Mouse (Mus musculus): Measurements from ENCODE around the gene Man1c1.
A peak's percentile ranks its signal among the peaks of the same experiment; 100 is the strongest.

The Man1c1 gene

GRCm38 (mm10) chr4:134673151-134673550 lies 30.9 kb downstream of the Man1c1 start:
- no peaks in the 10 kb centered on the region; the same call in 1 of the 2 replicates for H3K27me3 ChIP-seq (ENCODE audit: control insufficient read depth, insufficient read depth, low read length, poor library complexity, severe bottlenecking)
- H3K36me3 ChIP-seq (ENCODE audit: control insufficient read depth, insufficient read depth, low read length, poor library complexity, severe bottlenecking) = no peaks in the 10 kb centered on the region
- DNase-seq (ENCODE audit: low read depth, low spot score) = no peak

GRCm38 (mm10) chr4:134672326-134672725 lies 31.8 kb downstream of the Man1c1 start:
- Histone ChIP-seq H3K36me3 (ENCODE audit: control insufficient read depth, insufficient read depth, low read length, poor library complexity, severe bottlenecking) (no peaks in the 10 kb centered on the region), H3K27me3 (ENCODE audit: control insufficient read depth, insufficient read depth, low read length, poor library complexity, severe bottlenecking) (no peaks in the 10 kb centered on the region; the same call in 1 of the 2 replicates)
- no peak for DNase-seq (ENCODE audit: low read depth, low spot score)

- DNase-seq (ENCODE audit: low read depth, low spot score) = no peak
- no peaks in the 10 kb centered on the region for H3K36me3 ChIP-seq (ENCODE audit: control insufficient read depth, insufficient read depth, low read length, poor library complexity, severe bottlenecking)
- H3K27me3 ChIP-seq (ENCODE audit: control insufficient read depth, insufficient read depth, low read length, poor library complexity, severe bottlenecking) = no peaks in the 10 kb centered on the region; the same call in 1 of the 2 replicates
These were observed 32.4 kb downstream of the Man1c1 start for GRCm38 (mm10) chr4:134671660-134672173.

- Histone ChIP-seq H3K36me3 (ENCODE audit: control insufficient read depth, insufficient read depth, low read length, poor library complexity, severe bottlenecking) (no peaks in the 10 kb centered on the region), H3K27me3 (ENCODE audit: control insufficient read depth, insufficient read depth, low read length, poor library complexity, severe bottlenecking) (no peaks in the 10 kb centered on the region; the same call in 1 of the 2 replicates)
- DNase-seq (ENCODE audit: low read depth, low spot score) = no peak
These were observed 34.2 kb downstream of the Man1c1 start for GRCm38 (mm10) chr4:134669742-134670354.

- DNase-seq (ENCODE audit: low read depth, low spot score) = no peak
- no peaks in the 10 kb centered on the region; the same call in 1 of the 2 replicates for H3K27me3 ChIP-seq (ENCODE audit: control insufficient read depth, insufficient read depth, low read length, poor library complexity, severe bottlenecking)
- no peaks in the 10 kb centered on the region for H3K36me3 ChIP-seq (ENCODE audit: control insufficient read depth, insufficient read depth, low read length, poor library complexity, severe bottlenecking)
These were observed 35.6 kb downstream of the Man1c1 start for GRCm38 (mm10) chr4:134668355-134669028.

- DNase-seq (ENCODE audit: low read depth, low spot score) = no peak
- no peaks in the 10 kb centered on the region; the same call in 1 of the 2 replicates for H3K27me3 ChIP-seq (ENCODE audit: control insufficient read depth, insufficient read depth, low read length, poor library complexity, severe bottlenecking)
- H3K36me3 ChIP-seq (ENCODE audit: control insufficient read depth, insufficient read depth, low read length, poor library complexity, severe bottlenecking) = no peaks in the 10 kb centered on the region
These were observed 37.7 kb downstream of the Man1c1 start for GRCm38 (mm10) chr4:134666391-134666790.

- no peaks in the 10 kb centered on the region for H3K36me3 ChIP-seq (ENCODE audit: control insufficient read depth, insufficient read depth, low read length, poor library complexity, severe bottlenecking)
- DNase-seq (ENCODE audit: low read depth, low spot score) = no peak
- no peaks in the 10 kb centered on the region for H3K27me3 ChIP-seq (ENCODE audit: control insufficient read depth, insufficient read depth, low read length, poor library complexity, severe bottlenecking)
These were observed 41.0 kb downstream of the Man1c1 start for GRCm38 (mm10) chr4:134663052-134663451.

GRCm38 (mm10) chr4:134660630-134661183 lies 43.4 kb downstream of the Man1c1 start:
- Histone ChIP-seq H3K27me3 (ENCODE audit: control insufficient read depth, insufficient read depth, low read length, poor library complexity, severe bottlenecking) (no peaks in the 10 kb centered on the region), H3K36me3 (ENCODE audit: control insufficient read depth, insufficient read depth, low read length, poor library complexity, severe bottlenecking) (no peaks in the 10 kb centered on the region)
- no peak for DNase-seq (ENCODE audit: low read depth, low spot score)

GRCm38 (mm10) chr4:134659354-134660301 lies 44.5 kb downstream of the Man1c1 start:
- DNase-seq (ENCODE audit: low read depth, low spot score) = no peak
- Histone ChIP-seq H3K27me3 (ENCODE audit: control insufficient read depth, insufficient read depth, low read length, poor library complexity, severe bottlenecking) (no peaks in the 10 kb centered on the region), H3K36me3 (ENCODE audit: control insufficient read depth, insufficient read depth, low read length, poor library complexity, severe bottlenecking) (no peaks in the 10 kb centered on the region)

- Histone ChIP-seq H3K36me3 (ENCODE audit: control insufficient read depth, insufficient read depth, low read length, poor library complexity, severe bottlenecking) (no peaks in the 10 kb centered on the region), H3K27me3 (ENCODE audit: control insufficient read depth, insufficient read depth, low read length, poor library complexity, severe bottlenecking) (no peaks in the 10 kb centered on the region)
- no peak for DNase-seq (ENCODE audit: low read depth, low spot score)
These were observed 46.6 kb downstream of the Man1c1 start for GRCm38 (mm10) chr4:134657473-134657872.

GRCm38 (mm10) chr4:134654391-134654790 lies 49.7 kb downstream of the Man1c1 start:
- H3K36me3 ChIP-seq (ENCODE audit: control insufficient read depth, insufficient read depth, low read length, poor library complexity, severe bottlenecking) = no peaks in the 10 kb centered on the region
- DNase-seq (ENCODE audit: low read depth, low spot score) = peak; percentile 15
- H3K27me3 ChIP-seq (ENCODE audit: control insufficient read depth, insufficient read depth, low read length, poor library complexity, severe bottlenecking) = no peaks in the 10 kb centered on the region

GRCm38 (mm10) chr4:134652720-134653119 lies 51.4 kb downstream of the Man1c1 start:
- peak; percentile 41 for DNase-seq (ENCODE audit: low read depth, low spot score)
- no peaks in the 10 kb centered on the region for H3K27me3 ChIP-seq (ENCODE audit: control insufficient read depth, insufficient read depth, low read length, poor library complexity, severe bottlenecking)
- H3K36me3 ChIP-seq (ENCODE audit: control insufficient read depth, insufficient read depth, low read length, poor library complexity, severe bottlenecking) = no peaks in the 10 kb centered on the region

GRCm38 (mm10) chr4:134652151-134652550 lies 51.9 kb downstream of the Man1c1 start:
- DNase-seq (ENCODE audit: low read depth, low spot score) = peak; percentile 85
- no peaks in the 10 kb centered on the region for H3K36me3 ChIP-seq (ENCODE audit: control insufficient read depth, insufficient read depth, low read length, poor library complexity, severe bottlenecking)
- H3K27me3 ChIP-seq (ENCODE audit: control insufficient read depth, insufficient read depth, low read length, poor library complexity, severe bottlenecking) = no peaks in the 10 kb centered on the region

GRCm38 (mm10) chr4:134651358-134651757 lies 52.7 kb downstream of the Man1c1 start:
- H3K27me3 ChIP-seq (ENCODE audit: control insufficient read depth, insufficient read depth, low read length, poor library complexity, severe bottlenecking) = no peaks in the 10 kb centered on the region
- DNase-seq (ENCODE audit: low read depth, low spot score) = no peak
- H3K36me3 ChIP-seq (ENCODE audit: control insufficient read depth, insufficient read depth, low read length, poor library complexity, severe bottlenecking) = no peaks in the 10 kb centered on the region
